Mouse (Mus musculus) lung, adult 18-20 months (tissue): ENCODE results near the gene Tmem221.
"Not testable (repeated sequence)": the region's sequence is repeated elsewhere in the genome, so short reads cannot be mapped to it uniquely, and the experiment has no call there.

ENCODE experiments used
- DNase-seq, 2 experiments: peaks; one replicate each; pipeline ENCODE4 v3.0.0; 2022; ENCODE audit warnings: mixed read lengths in 2 of 2

Tmem221 gene

DNA sequence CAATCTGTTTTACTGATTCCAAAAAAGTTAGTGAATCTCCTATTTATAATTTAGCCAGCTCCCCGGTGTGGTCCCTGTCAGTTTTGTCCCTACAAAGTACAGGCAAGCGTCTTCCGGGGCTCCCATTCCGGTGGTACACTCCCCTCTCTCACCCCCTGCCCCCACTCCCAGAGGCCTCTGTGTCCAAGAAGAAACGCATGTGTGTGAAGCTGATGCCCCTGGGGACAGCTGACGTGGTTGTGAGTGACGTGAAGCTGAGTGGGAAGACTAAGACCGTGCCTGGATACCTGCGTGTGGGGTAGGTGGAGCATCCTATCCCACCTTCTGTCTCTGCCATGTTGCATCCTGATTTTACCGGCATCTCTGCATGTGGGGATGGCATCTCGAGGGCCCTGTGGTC lies 13.6 kb downstream of the Tmem221 start:
- DNase-seq: no peak

DNA sequence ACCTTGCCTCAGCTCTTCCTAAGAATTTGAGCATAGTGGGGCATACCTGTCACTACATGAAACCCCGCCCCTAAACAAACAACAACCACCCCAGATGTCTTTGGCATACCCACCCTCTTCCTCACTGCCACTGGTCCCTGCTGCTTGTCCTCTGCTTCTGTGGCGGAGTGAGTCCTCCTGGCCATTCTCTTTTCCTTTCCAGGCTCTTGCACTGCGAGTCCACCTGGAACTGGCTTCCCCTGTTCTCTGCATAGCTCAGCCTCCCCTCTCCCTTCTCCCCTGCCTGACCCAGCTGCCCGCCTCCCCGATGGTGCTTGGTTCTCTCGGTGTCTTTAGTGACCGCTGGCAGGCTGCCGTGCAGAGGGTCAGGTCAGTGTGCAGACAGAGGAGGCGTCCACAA lies 14.9 kb downstream of the Tmem221 start:
- no peak for DNase-seq

DNA sequence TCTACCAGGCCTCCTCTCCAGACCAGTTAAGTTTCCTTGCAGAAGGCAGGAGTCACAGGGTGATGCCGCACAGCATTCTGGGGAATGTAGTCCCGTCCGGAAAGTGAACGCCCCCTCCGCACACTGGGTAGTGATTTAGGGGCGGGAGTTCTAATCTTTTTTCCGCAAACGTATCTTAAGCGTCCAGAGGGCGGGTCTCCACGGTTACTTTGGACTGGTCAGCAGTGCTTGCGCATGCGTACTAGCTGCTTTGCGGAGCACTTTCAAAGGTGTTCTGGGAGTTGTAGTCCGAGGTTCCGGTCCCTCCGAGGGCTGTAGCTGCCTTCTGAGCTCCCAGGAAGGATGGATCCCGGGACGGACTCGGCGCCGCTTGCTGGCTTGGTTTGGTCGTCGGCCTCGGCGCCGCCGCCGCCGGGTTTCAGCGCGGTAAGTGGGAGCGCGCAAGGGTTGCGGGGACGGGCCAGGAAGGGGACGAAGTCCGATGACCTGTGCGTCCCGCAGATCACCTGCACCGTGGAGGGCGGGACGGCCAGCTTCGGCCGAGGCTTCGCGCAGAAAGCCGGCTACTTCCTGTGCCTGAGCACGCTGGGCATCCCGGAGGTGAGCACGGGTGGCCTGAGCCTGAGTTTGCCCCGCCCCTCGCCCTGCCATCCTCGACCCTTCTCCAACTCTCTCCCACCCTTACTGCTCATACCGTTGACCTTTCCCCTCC lies 15.9 kb downstream of the Tmem221 start, which contains the start of gene Mvb12a:
Gene Mvb12a (plus strand): TSS at position 291 of the 712 bp plus-strand sequence.
- peak; percentile 99 for DNase-seq

- DNase-seq: peak; percentile 96
Measured at GRCm38 (mm10) chr8:71537028-71537867, 21.4 kb downstream of the Tmem221 start, which contains the start of gene Bst2. Bst2 (minus strand) TSS chr8:71537456.

GRCm38 (mm10) chr8:71535663-71536062 lies 23.0 kb downstream of the Tmem221 start:
- no peak for DNase-seq

DNA sequence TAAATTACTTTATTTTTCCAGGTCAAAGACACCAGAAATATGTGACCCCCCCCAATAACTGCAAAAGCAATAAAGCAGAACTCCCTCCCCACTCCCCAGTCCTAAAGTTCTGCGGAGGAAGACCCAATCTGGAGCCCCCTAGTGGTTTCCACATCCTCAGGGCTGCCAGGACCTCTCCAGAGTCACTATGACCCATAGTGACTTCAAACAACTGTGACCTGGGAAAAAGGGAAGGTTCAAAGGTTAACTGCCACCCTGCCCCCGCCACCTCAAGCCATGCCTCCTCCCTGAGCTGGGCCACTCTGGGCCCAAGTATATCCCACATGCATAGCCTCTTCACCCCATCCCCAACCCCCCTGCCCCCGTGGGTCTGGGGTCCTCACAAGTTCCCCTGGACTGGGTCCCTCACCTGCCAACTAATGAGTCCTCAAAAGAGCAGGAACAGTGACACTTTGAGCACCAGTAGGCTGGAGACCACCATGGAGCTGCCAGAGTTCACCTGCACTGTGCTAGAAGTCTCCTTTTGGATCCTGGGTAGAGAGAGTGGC lies 24.3 kb downstream of the Tmem221 start:
- DNase-seq: no peak

GRCm38 (mm10) chr8:71530735-71531467 lies 27.8 kb downstream of the Tmem221 start:
- DNase-seq: not testable (repeated sequence)

- peak; percentile 61 to 66 for DNase-seq
Measured at GRCm38 (mm10) chr8:71528362-71529073, 30.2 kb downstream of the Tmem221 start.

GRCm38 (mm10) chr8:71527162-71527870 lies 31.4 kb downstream of the Tmem221 start:
- no peak for DNase-seq

DNA sequence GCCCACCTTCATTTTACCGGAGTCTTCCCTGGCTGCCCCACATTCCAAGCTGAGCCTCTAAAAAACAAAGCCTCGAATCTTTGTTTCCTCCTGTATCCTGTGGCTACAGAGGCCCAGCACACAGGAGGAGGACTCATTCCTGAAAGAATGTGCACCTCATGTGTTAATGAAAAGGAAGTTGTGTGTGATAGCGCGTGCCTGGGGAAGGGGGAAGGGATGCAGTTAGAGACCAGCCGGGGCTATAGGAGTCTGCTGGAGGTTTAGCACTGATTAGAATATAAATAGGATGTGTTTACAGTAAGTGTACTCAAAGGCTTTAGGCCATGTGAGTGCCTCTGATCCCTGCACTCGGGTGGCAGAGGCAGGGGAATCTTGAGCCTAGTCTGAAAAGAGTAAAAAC lies 32.4 kb downstream of the Tmem221 start:
- DNase-seq: no peak

DNA sequence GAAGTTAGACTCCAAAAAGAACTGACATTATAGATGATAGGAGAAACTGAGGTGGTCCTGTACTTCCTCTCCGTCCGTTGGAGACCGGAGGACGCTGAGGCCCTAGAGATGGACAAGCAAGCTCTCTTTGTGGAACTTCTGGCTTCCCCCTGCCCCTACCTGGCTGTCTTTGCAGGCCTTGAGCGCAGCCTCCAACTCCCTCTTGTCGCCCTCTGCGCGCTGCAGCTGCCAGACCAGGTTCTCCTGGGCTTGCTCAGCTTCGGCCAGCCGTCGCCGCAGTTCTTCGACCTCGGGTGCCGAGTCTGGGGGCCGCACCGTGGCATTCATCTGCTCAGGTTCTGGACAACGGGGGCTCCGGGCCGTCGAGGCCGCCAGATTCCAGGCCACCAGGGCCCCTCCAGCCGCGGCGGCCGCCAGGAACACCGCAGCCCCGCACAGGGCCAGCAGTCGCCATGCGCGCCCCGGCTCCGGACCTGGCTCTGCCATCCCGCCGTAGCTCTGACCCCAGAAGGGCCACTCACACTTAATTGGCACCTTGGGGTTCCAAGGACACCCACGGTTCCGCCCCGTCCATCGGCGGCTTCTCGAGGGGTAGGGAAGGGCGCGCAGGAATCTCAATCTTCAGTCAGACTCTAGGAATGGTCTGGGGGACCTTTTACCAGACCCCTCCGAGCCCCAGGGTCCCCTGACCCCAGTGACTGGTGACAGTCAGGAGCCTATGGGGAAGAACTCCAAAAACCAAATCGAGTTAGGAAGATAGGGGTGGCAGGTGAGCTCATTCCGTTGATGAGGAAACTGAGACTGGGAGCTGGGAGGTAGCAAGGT lies 33.2 kb downstream of the Tmem221 start, which contains the start of gene Ccdc194:
Gene Ccdc194 (minus strand): TSS at position 486 of the 825 bp plus-strand sequence.
- DNase-seq: no peak

DNA sequence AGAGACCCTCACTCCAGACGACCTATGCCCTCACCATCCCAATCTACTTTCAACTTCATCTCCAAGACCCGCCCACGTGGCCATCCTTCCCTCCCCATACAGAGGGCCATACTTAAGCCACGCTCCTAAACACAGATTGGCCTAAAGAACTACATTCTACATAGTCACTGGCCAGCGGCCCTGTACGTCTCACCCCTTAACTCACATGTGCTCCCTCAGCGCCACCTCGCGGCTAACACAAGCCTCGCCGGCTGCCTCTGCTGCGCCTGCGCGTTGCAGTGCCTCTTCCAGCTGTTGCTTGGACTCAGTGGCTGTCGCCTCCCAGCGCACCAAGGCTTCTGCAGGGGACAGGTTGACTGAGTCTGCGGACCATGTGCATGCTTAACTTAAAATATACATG lies 37.0 kb downstream of the Tmem221 start:
- peak; percentile 92 to 95 for DNase-seq

DNA sequence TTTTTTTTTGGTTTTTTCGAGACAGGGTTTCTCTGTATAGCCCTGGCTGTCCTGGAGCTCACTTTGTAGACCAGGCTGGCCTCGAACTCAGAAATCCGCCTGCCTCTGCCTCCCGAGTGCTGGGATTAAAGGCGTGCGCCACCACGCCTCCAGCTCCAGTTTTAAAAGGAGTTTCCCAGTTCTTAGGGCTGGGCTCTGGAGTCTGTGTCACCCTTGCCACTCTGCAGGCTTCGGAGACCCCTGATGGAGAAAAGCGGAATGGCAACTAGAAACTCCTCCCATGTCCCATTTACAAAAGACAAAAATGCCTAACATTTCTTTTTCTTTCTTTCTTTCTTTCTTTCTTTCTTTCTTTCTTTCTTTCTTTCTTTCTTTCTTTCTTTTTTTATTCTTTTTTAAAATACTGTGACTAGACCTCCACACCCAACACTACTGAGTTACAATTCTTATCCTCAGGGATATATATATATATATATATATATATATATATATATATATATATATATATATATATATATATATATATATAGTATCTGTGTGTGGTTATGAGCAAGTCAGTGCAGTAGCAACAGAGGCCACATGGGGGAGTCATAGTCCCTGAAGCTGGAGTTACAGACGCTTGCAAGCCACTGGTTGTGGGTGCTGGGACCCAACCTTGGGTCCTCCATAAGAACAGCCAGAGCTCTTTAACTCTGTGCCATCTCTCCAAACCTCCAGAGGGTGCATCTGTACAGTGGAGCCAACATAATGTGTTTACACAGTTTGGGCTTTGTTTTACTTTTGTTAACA lies 39.4 kb downstream of the Tmem221 start:
- DNase-seq: peak; percentile 52 to 67

- DNase-seq: peak; percentile 41 to 64
Measured at GRCm38 (mm10) chr8:71516786-71517185, 41.9 kb downstream of the Tmem221 start.

- DNase-seq: no peak
Measured at GRCm38 (mm10) chr8:71515043-71515442, 43.6 kb downstream of the Tmem221 start.

DNA sequence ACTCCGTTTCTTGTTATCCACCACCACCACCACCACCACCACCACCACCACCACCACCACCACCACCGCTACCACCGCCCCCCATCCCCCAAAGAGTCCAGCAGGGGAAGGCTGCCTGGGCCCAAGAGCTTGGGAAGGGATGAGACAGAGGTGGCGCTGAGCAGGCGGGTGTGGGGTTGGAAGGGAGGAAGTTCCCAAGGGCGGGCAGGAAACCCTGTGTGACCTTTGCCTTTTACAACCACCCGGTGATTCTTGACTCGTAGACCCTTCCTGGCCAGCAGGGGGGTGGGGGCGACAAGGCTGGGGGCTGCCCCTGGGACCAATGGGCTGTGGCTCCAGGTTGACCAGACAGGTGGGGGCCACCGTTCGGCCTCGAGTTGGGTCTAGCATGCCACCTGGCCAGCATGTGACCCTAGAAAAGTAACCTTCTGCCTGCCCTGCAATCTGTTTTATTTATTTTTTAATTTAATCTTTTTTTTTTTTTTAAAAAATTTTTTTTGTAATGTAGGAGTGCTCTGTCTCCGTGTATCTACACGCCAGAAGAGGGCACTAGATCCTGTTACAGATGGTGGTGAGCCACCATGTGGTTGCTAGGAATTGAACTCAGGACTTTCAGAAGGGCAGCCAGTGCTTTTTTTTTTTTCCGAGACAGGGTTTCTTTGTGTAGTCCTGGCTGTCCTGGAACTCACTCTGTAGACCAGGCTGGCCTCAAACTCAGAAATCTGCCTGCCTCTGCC lies 45.5 kb downstream of the Tmem221 start:
- DNase-seq: peak; percentile 34 to 53

GRCm38 (mm10) chr8:71511644-71512043 lies 47.0 kb downstream of the Tmem221 start, which contains the start of gene Plvap:
Plvap (minus strand) TSS chr8:71511752.
- peak; percentile 72 to 78 for DNase-seq

DNA sequence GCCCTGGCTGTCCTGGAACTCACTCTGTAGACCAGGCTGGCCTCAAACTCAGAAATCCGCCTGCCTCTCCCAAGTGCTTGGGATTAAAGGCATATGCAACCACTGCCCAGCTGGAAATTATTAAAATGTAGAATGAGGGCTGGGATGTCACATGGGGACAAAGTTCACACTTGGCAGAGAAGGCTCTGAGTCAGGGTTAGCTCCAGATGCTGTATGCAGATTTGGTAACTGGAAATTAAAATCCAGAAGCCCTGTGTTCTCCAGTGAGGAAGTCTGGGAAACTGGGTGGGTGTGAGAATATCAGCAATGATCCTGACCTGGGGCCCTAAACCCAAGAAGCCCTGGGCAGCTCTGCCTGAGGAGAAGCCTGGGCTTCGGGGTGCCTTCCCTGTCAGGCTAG lies 49.4 kb downstream of the Tmem221 start:
- no peak for DNase-seq
